Mouse (Mus musculus): Measurements from ENCODE around the gene Mcat. TPM values are rescaled to one million over a fixed set of nuclear protein-coding genes. Genes with fewer than 3 reads are reported as not detected.

The Mcat gene
- polyA plus RNA-seq, 1 experiment from 2014 or later: 25.8 TPM

DNA sequence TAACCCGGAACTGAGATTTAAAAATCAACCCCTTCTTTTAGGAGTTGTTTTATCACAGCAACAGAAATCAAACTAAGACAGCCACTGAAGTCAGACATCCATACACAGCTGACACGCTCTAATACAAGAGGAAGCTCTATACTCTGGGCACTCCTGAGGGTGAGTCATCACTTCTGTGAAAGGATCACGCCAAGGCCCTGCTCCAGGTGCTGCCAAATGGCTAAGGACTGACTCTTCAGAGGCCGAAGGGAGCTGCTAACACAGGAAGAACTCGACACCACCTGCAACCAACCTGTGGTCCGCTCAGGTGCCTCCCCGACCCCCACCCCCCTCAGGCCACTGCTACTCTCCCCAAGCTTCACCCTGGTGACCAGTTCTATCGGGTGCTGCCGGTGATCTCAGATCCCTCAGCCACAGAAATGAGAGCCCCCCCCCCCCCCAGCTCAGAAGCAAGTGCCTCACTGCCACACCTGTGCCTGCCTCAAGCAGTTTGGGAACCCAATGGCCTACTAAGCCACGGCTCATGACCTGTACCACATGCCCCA lies 64.3 kb downstream of the Mcat start:
- no peaks in the 10 kb centered on the region for H3K9me3 ChIP-seq (replicated peaks)
- H3K36me3 ChIP-seq: peaks cover 11% of the 10 kb centered on the region; the same call in 1 of the 2 replicates
- peaks cover 1% of the 10 kb centered on the region; the same call in 1 of the 2 replicates for H3K4me1 ChIP-seq (replicated peaks)
- H3K4me3 ChIP-seq: no peak overlapping the region
- no peak overlapping the region for H3K9ac ChIP-seq
- no peak for ATAC-seq (replicated peaks; ENCODE audit: insufficient number of reproducible peaks, insufficient read depth, low FRiP score, low read depth)
- no peak overlapping the region for H3K4me2 ChIP-seq
- WGBS: 84% methylated on average over 10 of the region's 10 CpGs
- no peak overlapping the region for H3K27ac ChIP-seq
- H3K27me3 ChIP-seq: no peaks in the 10 kb centered on the region

DNA sequence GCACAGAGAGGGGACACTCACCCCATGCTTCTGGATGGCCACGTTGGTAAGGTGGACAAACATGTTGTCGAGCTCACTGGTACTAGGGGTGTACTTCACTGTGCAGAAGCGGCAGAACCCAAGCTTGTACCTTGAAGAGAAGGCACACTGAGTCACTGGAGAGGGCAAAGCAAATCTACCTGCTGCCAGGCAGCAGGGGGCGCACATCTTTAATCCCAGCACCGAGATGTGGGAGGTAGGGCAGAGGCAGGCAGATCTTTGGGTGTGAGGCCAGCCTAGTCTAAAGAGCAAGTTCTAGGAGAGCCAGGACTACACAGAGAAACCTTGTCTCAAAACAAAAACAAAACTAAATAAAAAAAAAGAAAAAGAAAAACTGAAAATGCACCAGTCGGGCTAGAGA lies 66.3 kb downstream of the Mcat start:
- H3K27me3 ChIP-seq: no peaks in the 10 kb centered on the region

More for the DNA sequence above, 66.3 kb downstream of the Mcat start:
- H3K36me3 ChIP-seq: peaks cover 14% of the 10 kb centered on the region; the same call in 1 of the 2 replicates
- WGBS: 93% methylated on average over 6 of the region's 6 CpGs
- peaks cover 5% of the 10 kb centered on the region; the same call in 1 of the 2 replicates for H3K4me1 ChIP-seq (replicated peaks)
- H3K9ac ChIP-seq: no peak overlapping the region
- no peaks in the 10 kb centered on the region for H3K9me3 ChIP-seq (replicated peaks)
- H3K4me2 ChIP-seq: no peak overlapping the region
- H3K4me3 ChIP-seq: no peak overlapping the region
- ATAC-seq (replicated peaks; ENCODE audit: insufficient number of reproducible peaks, insufficient read depth, low FRiP score, low read depth): no peak
- no peak overlapping the region for H3K27ac ChIP-seq

Small RNA genes lying within 50 kb of the gene (microRNA-seq; reads per million reads assigned to microRNA genes)
- not detected for gene Gm24575

Other genes with a start within 250 kb of the Mcat start
- gene Arfgap3, start 213.5 kb downstream of the Mcat start, polyA plus RNA-seq (2015; fragmentation: Nextera tagmentation; extraction: Ambion mirVana): 37.7 and 40.1 TPM in 2 replicates
- 59.3 and 75.3 TPM in 2 replicates for gene Pacsin2, start 99.2 kb downstream of the Mcat start, polyA plus RNA-seq (2015; fragmentation: Nextera tagmentation; extraction: Ambion mirVana)
- gene Ttll1, start 52.9 kb downstream of the Mcat start, polyA plus RNA-seq (2015; fragmentation: Nextera tagmentation; extraction: Ambion mirVana): 22.9 and 23.4 TPM in 2 replicates
- 24.0 and 24.5 TPM in 2 replicates for gene Bik, start 36.9 kb downstream of the Mcat start, polyA plus RNA-seq (2015; fragmentation: Nextera tagmentation; extraction: Ambion mirVana)
- gene Tspo, start 195 bp downstream of the Mcat start, polyA plus RNA-seq (2015; fragmentation: Nextera tagmentation; extraction: Ambion mirVana): 149 and 164 TPM in 2 replicates
- 14.4 and 22.6 TPM in 2 replicates for gene Ttll12, start 31.4 kb upstream of the Mcat start, polyA plus RNA-seq (2015; fragmentation: Nextera tagmentation; extraction: Ambion mirVana)
- gene Scube1, start 161.2 kb upstream of the Mcat start, polyA plus RNA-seq (2015; fragmentation: Nextera tagmentation; extraction: Ambion mirVana): 4.8 and 7.9 TPM in 2 replicates
- gene Mpped1, start 215.7 kb upstream of the Mcat start, polyA plus RNA-seq (2015; fragmentation: Nextera tagmentation; extraction: Ambion mirVana): 0.15 and 0.20 TPM in 2 replicates

All from heart, embryonic 15.5 days (tissue).